Mouse (Mus musculus) limb, embryonic 15.5 days (tissue): ENCODE results near the gene En2. TPM values are rescaled to one million over a fixed set of nuclear protein-coding genes. Genes with fewer than 3 reads are reported as not detected.

Source experiments
- ATAC-seq: fragments of 200-750 bp; cut with Nextera tagmentation; 2 replicates; pipeline ENCODE4 v1.8.0; 2017; ENCODE audit warnings: low read depth, moderate TSS enrichment; ENCODE audit not compliant: insufficient number of reproducible peaks, low FRiP score, low TSS enrichment
- H3K27ac ChIP-seq: fragments of 300-500 bp; sonication (generic); 2 replicates; pipeline ENCODE4 v1.5.1; 2015; ENCODE audit warnings: moderate library complexity, mild to moderate bottlenecking, inconsistent platforms
- H3K27me3 ChIP-seq: fragments of 300-500 bp; sonication (generic); 2 replicates; pipeline ENCODE4 v1.6.1; 2015; ENCODE audit warnings: inconsistent platforms
- H3K36me3 ChIP-seq: fragments of 300-500 bp; sonication (generic); 2 replicates; pipeline ENCODE4 v1.6.1; 2015; ENCODE audit warnings: inconsistent platforms
- H3K4me1 ChIP-seq: fragments of 300-500 bp; sonication (generic); 2 replicates; pipeline ENCODE4 v1.6.1; 2015; ENCODE audit warnings: inconsistent platforms
- H3K4me2 ChIP-seq: fragments of 300-500 bp; sonication (generic); 2 replicates; pipeline ENCODE4 v1.6.1; 2015; ENCODE audit warnings: mild to moderate bottlenecking, inconsistent platforms
- H3K4me3 ChIP-seq: fragments of 300-500 bp; sonication (generic); 2 replicates; pipeline ENCODE4 v1.5.1; 2015; ENCODE audit warnings: mild to moderate bottlenecking, inconsistent platforms
- H3K9ac ChIP-seq: fragments of 300-500 bp; sonication (generic); 2 replicates; pipeline ENCODE4 v1.6.1; 2015; ENCODE audit warnings: inconsistent platforms
- H3K9me3 ChIP-seq: fragments of 300-500 bp; sonication (generic); 2 replicates; pipeline ENCODE4 v1.6.1; 2016; ENCODE audit warnings: inconsistent platforms
- WGBS: fragments of 180-500 bp; shearing (Covaris S2); methylation state at CpG from one replicate; pipeline ENCODE4 v1.1.7; 2015; 5-methylcytosine and 5-hydroxymethylcytosine counted together
- polyA plus RNA-seq: library from polyadenylated mRNA; unstranded; fragments of >200 nt; fragmentation: Nextera tagmentation; extraction: Ambion mirVana; gene quantifications from 2 replicates; pipeline ENCODE4 v1.2.1, GENCODE M21; 2015

En2 gene
- polyA plus RNA-seq, 1 experiment from 2014 or later: not detected

- 79% methylated on average over 1 of the region's 1 CpGs for WGBS
- Histone ChIP-seq H3K27me3 (peaks cover 16% of the 10 kb centered on the region), H3K36me3 (no peaks in the 10 kb centered on the region), H3K4me2 (no peak overlapping the region), H3K4me1 (no peaks in the 10 kb centered on the region), H3K9ac (no peak overlapping the region), H3K9me3 (no peaks in the 10 kb centered on the region), H3K27ac (no peak overlapping the region), H3K4me3 (no peak overlapping the region)
- ATAC-seq: no peak
Observed at GRCm38 (mm10) chr5:28219596-28219995, 54.1 kb downstream of the En2 start.

Other genes starting within 250 kb of the En2 start
- 42.7 and 48.1 TPM in 2 replicates for gene Insig1, start 94.3 kb upstream of the En2 start, polyA plus RNA-seq
- not detected in 2 replicates for gene Cnpy1, start 80.1 kb downstream of the En2 start, polyA plus RNA-seq
- gene Rbm33, start 151.4 kb downstream of the En2 start, polyA plus RNA-seq: 9.4 and 11.3 TPM in 2 replicates